8 mouse cellular contexts compared by ENCODE assay signal in genomic region chr9:43107187-43107517, GRCm38 (mm10). TPM values are rescaled to one million over a fixed set of nuclear protein-coding genes. Genes with fewer than 3 reads are reported as not detected.
DNase-seq lines count a peak whose midpoint lies in the region; ATAC-seq lines count a peak whose summit lies in the region.

Gene Arhgef12 (minus strand): TSS chr9:43107239.

- H3K4me2 ChIP-seq in hindbrain, embryonic 13.5 days: peak within 1 kb of the TSS; percentile 91

- H3K27ac ChIP-seq in hindbrain, embryonic 13.5 days: peak within 1 kb of the TSS; percentile 89

- H3K4me3 ChIP-seq in hindbrain, embryonic 13.5 days: peak within 1 kb of the TSS; percentile 89

- peak within 1 kb of the TSS; percentile 90 for H3K9ac ChIP-seq in hindbrain, embryonic 13.5 days

- peaks cover 20% of the 10 kb centered on the region for H3K36me3 ChIP-seq in hindbrain, embryonic 13.5 days

- H3K9me3 ChIP-seq in hindbrain, embryonic 13.5 days: no peaks in the 10 kb centered on the region

- DNase-seq in right cerebral cortex, adult 18-20 months: peak; percentile 68
- DNase-seq in right cerebral cortex, postnatal 14 days: no peak
- DNase-seq in cerebellum, adult 8-10 months: peak; percentile 66
- DNase-seq in forelimb bud, embryonic 11.5 days (ENCODE audit: low read depth, low spot score): peak; percentile 39
- no peak for DNase-seq in layer of hippocampus, postnatal 36 days
- peak; percentile 72 for DNase-seq in lung, postnatal 14 days
- DNase-seq in T-cell, adult 2 months (ENCODE audit: low spot score): no peak

- no peak for ATAC-seq in hindbrain, embryonic 13.5 days (ENCODE audit: low FRiP score)

- no peaks in the 10 kb centered on the region for H3K27me3 ChIP-seq in hindbrain, embryonic 13.5 days

- H3K4me1 ChIP-seq in hindbrain, embryonic 13.5 days (replicated peaks): peaks cover 41% of the 10 kb centered on the region

- 33% methylated on average over 10 of the region's 10 CpGs for WGBS in hindbrain, embryonic 13.5 days

RNA-seq across cellular contexts. Expression of gene Arhgef12, which starts in this region (rescaled TPM):
- polyA plus RNA-seq in hindbrain, embryonic 13.5 days (2015; fragmentation: Nextera tagmentation; extraction: Ambion mirVana): 19.8 and 23.6 TPM in 2 replicates
- 100 to 1,000 TPM; 147 to 158 TPM for total RNA-seq in layer of hippocampus, postnatal 36 days (2021)

Comparison
In these comparisons a context has a peak if more than half of its experiments do, and no peak if none do; other contexts are left out.
1. DNase-seq: peak in right cerebral cortex, adult 18-20 months (single experiment), cerebellum, adult 8-10 months (single experiment), forelimb bud, embryonic 11.5 days (single experiment) and lung, postnatal 14 days (single experiment); none in right cerebral cortex, postnatal 14 days (single experiment), layer of hippocampus, postnatal 36 days (0 of 2) and T-cell, adult 2 months (single experiment).